Mouse (Mus musculus) liver, embryonic 15.5 days (tissue): ENCODE measurements around the gene Adamts14. TPM values are rescaled to one million over a fixed set of nuclear protein-coding genes. Genes with fewer than 3 reads are reported as not detected.

Experiments used
- ATAC-seq: fragments of 200-750 bp; cut with Nextera tagmentation; 2 replicates; pipeline ENCODE4 v1.8.0; 2017; ENCODE audit warnings: moderate number of reproducible peaks, mild to moderate bottlenecking, moderate library complexity; ENCODE audit not compliant: insufficient read depth
- H3K27ac ChIP-seq: fragments of 300-500 bp; sonication (generic); replicated peaks from 2 replicates; pipeline ENCODE4 v1.5.1; 2015; ENCODE audit warnings: mild to moderate bottlenecking, inconsistent platforms
- H3K27me3 ChIP-seq: fragments of 300-500 bp; sonication (generic); 2 replicates; pipeline ENCODE4 v1.6.1; 2015; ENCODE audit warnings: mild to moderate bottlenecking, inconsistent platforms
- H3K36me3 ChIP-seq: fragments of 300-500 bp; sonication (generic); replicated peaks from 2 replicates; pipeline ENCODE4 v1.6.1; 2015; ENCODE audit warnings: moderate library complexity, mild to moderate bottlenecking, inconsistent platforms
- H3K4me1 ChIP-seq: fragments of 300-500 bp; sonication (generic); replicated peaks from 2 replicates; pipeline ENCODE4 v1.6.1; 2015; ENCODE audit warnings: inconsistent platforms
- H3K4me2 ChIP-seq: fragments of 300-500 bp; sonication (generic); 2 replicates; pipeline ENCODE4 v1.6.1; 2015; ENCODE audit warnings: moderate library complexity, mild to moderate bottlenecking, inconsistent platforms
- H3K4me3 ChIP-seq: fragments of 300-500 bp; sonication (generic); replicated peaks from 2 replicates; pipeline ENCODE4 v1.5.1; 2015; ENCODE audit warnings: mild to moderate bottlenecking, inconsistent platforms
- H3K9ac ChIP-seq: fragments of 300-500 bp; sonication (generic); 2 replicates; pipeline ENCODE4 v1.6.1; 2015; ENCODE audit warnings: moderate library complexity, mild to moderate bottlenecking, inconsistent platforms
- H3K9me3 ChIP-seq: fragments of 300-500 bp; sonication (generic); replicated peaks from 2 replicates; pipeline ENCODE4 v1.6.1; 2016; ENCODE audit warnings: inconsistent platforms
- WGBS: fragments of 180-500 bp; shearing (Covaris S2); methylation state at CpG from one replicate; pipeline ENCODE4 v1.1.7; 2015; ENCODE audit warnings: mixed read lengths; ENCODE audit not compliant: insufficient replicate concordance; 5-methylcytosine and 5-hydroxymethylcytosine counted together
- polyA plus RNA-seq: library from polyadenylated mRNA; unstranded; fragments of >200 nt; fragmentation: Nextera tagmentation; extraction: Ambion mirVana; gene quantifications from 2 replicates; pipeline ENCODE4 v1.2.1, GENCODE M21; 2015

Gene Adamts14
- polyA plus RNA-seq, 1 experiment from 2014 or later = 0.29 TPM

DNA sequence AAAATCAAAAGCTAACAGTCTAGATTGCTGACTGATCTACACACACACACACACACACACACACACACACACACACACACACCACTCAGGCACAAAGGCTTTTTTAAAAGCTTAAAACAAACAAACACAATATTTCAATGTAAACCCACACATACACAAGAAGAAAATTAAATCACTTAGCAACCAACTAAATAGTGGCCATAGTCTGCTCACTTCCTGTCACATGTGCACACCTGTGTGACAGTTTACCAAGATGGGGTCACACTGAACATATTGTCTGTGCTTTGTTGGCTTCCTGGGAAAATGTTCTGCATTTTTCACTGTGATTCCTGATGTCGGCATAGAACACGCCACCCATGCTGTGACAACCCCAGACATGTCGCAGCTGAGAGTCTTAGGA is 41.5 kb downstream of the Adamts14 start:
- H3K4me2 ChIP-seq = no peak overlapping the region
- no peak for ATAC-seq
- no peak overlapping the region for H3K9ac ChIP-seq
- no peaks in the 10 kb centered on the region for H3K27me3 ChIP-seq
- no peaks in the 10 kb centered on the region for H3K9me3 ChIP-seq
- no peak overlapping the region for H3K27ac ChIP-seq
- no peak overlapping the region for H3K4me3 ChIP-seq
- WGBS = 70% methylated on average over 3 of the region's 3 CpGs
- H3K36me3 ChIP-seq = no peaks in the 10 kb centered on the region
- no peaks in the 10 kb centered on the region for H3K4me1 ChIP-seq

GRCm38 (mm10) chr10:61226784-61227396 is 46.3 kb downstream of the Adamts14 start:
- Histone ChIP-seq H3K36me3 (no peaks in the 10 kb centered on the region), H3K9ac (no peak overlapping the region), H3K27ac (no peak overlapping the region), H3K4me1 (no peaks in the 10 kb centered on the region), H3K4me3 (no peak overlapping the region), H3K27me3 (no peaks in the 10 kb centered on the region), H3K9me3 (no peaks in the 10 kb centered on the region), H3K4me2 (no peak overlapping the region)
- WGBS = 43% methylated on average over 4 of the region's 4 CpGs
- no peak for ATAC-seq

DNA sequence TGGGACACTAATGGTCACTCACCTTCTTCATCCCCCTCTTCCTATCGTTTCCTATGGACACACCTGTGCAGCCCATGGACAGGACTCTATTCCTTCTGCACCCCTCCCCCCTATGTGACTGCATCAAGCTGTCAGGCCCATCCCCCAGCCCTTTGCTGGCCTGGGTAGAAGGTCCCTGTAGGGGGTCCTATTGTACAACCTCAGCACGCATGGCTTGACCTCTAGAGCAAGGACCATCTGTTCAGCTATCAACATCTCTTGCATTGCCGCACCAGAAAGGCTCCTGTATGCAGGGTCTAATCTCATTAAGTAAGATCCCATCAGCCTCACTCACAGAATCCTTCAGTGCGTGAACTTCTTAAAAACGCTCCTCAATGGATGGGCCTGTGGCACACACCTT is 47.5 kb downstream of the Adamts14 start:
- Histone ChIP-seq H3K9me3 (no peaks in the 10 kb centered on the region), H3K4me1 (no peaks in the 10 kb centered on the region), H3K27me3 (no peaks in the 10 kb centered on the region), H3K9ac (no peak overlapping the region), H3K4me2 (no peak overlapping the region), H3K36me3 (no peaks in the 10 kb centered on the region), H3K27ac (no peak overlapping the region), H3K4me3 (no peak overlapping the region)
- no peak for ATAC-seq
- WGBS = 59% methylated on average over 5 of the region's 5 CpGs

GRCm38 (mm10) chr10:61219318-61219717 is 53.9 kb downstream of the Adamts14 start:
- H3K9ac ChIP-seq = no peak overlapping the region

DNA sequence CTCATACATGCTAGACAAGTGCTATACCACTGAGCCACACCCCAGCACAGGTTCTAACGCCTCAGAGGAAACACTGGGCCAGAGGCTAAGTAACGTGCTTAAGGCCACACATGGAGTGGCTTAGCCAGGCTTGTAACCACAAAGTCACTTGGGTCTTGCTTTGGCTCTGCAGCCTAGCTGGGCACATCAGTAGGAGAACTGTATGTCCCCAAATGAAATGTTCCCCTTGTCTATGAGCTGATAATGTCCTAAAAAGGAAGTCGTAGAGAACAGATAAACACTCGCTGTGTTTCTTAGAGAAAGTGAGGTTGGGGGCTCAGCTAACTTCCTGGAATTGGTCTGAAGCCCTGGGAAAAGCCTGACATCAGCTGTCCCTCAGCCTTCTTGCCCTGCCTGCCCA is 57.1 kb downstream of the Adamts14 start:
- Histone ChIP-seq H3K4me3 (no peak overlapping the region), H3K9ac (no peak overlapping the region), H3K4me2 (no peak overlapping the region), H3K4me1 (0 out of 2 replicates have a peak, but pooled peaks cover 2% of the 10 kb centered on the region), H3K36me3 (no peaks in the 10 kb centered on the region), H3K27me3 (peaks cover 15% of the 10 kb centered on the region), H3K9me3 (no peaks in the 10 kb centered on the region; the same call in 1 of the 2 replicates), H3K27ac (no peak overlapping the region)
- no peak for ATAC-seq
- 16% methylated on average over 4 of the region's 4 CpGs for WGBS

More at GRCm38 (mm10) chr10:61219318-61219717, 53.9 kb downstream of the Adamts14 start:
- H3K27me3 ChIP-seq = no peaks in the 10 kb centered on the region
- WGBS = 76% methylated on average over 4 of the region's 4 CpGs
- no peak overlapping the region for H3K4me2 ChIP-seq
- no peaks in the 10 kb centered on the region for H3K4me1 ChIP-seq
- no peak for ATAC-seq
- no peak overlapping the region for H3K4me3 ChIP-seq
- no peaks in the 10 kb centered on the region; the same call in 1 of the 2 replicates for H3K9me3 ChIP-seq
- no peaks in the 10 kb centered on the region for H3K36me3 ChIP-seq
- H3K27ac ChIP-seq = no peak overlapping the region

- peaks cover 15% of the 10 kb centered on the region for H3K27me3 ChIP-seq
These were observed 57.6 kb downstream of the Adamts14 start for GRCm38 (mm10) chr10:61215658-61216057.

GRCm38 (mm10) chr10:61212817-61213216 is 60.4 kb downstream of the Adamts14 start:
- 17% methylated on average over 11 of the region's 11 CpGs for WGBS
- H3K9ac ChIP-seq = no peak overlapping the region
- H3K9me3 ChIP-seq = no peaks in the 10 kb centered on the region
- H3K36me3 ChIP-seq = no peaks in the 10 kb centered on the region
- peaks cover 15% of the 10 kb centered on the region for H3K27me3 ChIP-seq
- no peak overlapping the region for H3K4me2 ChIP-seq
- H3K4me3 ChIP-seq = no peak overlapping the region
- peak; percentile 31; the same call in 1 of the 2 replicates for ATAC-seq
- H3K4me1 ChIP-seq = 0 out of 2 replicates have a peak, but pooled peaks cover 2% of the 10 kb centered on the region
- no peak overlapping the region for H3K27ac ChIP-seq

More at GRCm38 (mm10) chr10:61215658-61216057, 57.6 kb downstream of the Adamts14 start:
- H3K9me3 ChIP-seq = no peaks in the 10 kb centered on the region; the same call in 1 of the 2 replicates
- no peak overlapping the region for H3K4me2 ChIP-seq
- no peak overlapping the region for H3K9ac ChIP-seq
- WGBS = 84% methylated on average over 6 of the region's 6 CpGs
- H3K27ac ChIP-seq = no peak overlapping the region
- no peaks in the 10 kb centered on the region for H3K36me3 ChIP-seq
- H3K4me1 ChIP-seq = 0 out of 2 replicates have a peak, but pooled peaks cover 2% of the 10 kb centered on the region
- no peak for ATAC-seq
- no peak overlapping the region for H3K4me3 ChIP-seq

GRCm38 (mm10) chr10:61211743-61212142 is 61.5 kb downstream of the Adamts14 start:
- no peak overlapping the region for H3K9ac ChIP-seq
- peaks cover 15% of the 10 kb centered on the region for H3K27me3 ChIP-seq
- H3K4me1 ChIP-seq = 0 out of 2 replicates have a peak, but pooled peaks cover 2% of the 10 kb centered on the region
- no peak overlapping the region for H3K4me3 ChIP-seq
- no peaks in the 10 kb centered on the region for H3K9me3 ChIP-seq
- H3K27ac ChIP-seq = no peak overlapping the region
- 9% methylated on average over 13 of the region's 13 CpGs for WGBS
- no peak overlapping the region for H3K4me2 ChIP-seq
- no peak for ATAC-seq
- no peaks in the 10 kb centered on the region for H3K36me3 ChIP-seq

- 58% methylated on average over 4 of the region's 4 CpGs for WGBS
- no peak for ATAC-seq
- no peaks in the 10 kb centered on the region for H3K36me3 ChIP-seq
These were observed 62.1 kb downstream of the Adamts14 start for GRCm38 (mm10) chr10:61211105-61211504.

GRCm38 (mm10) chr10:61208114-61208684 is 65.0 kb downstream of the Adamts14 start:
- no peak for ATAC-seq
- 53% methylated on average over 9 of the region's 9 CpGs for WGBS
- no peak overlapping the region for H3K4me3 ChIP-seq

More at GRCm38 (mm10) chr10:61211105-61211504, 62.1 kb downstream of the Adamts14 start:
- 0 out of 2 replicates have a peak, but pooled peaks cover 2% of the 10 kb centered on the region for H3K4me1 ChIP-seq
- H3K4me3 ChIP-seq = no peak overlapping the region
- no peak overlapping the region for H3K9ac ChIP-seq
- peaks cover 15% of the 10 kb centered on the region for H3K27me3 ChIP-seq
- no peak overlapping the region for H3K27ac ChIP-seq
- no peaks in the 10 kb centered on the region for H3K9me3 ChIP-seq
- H3K4me2 ChIP-seq = no peak overlapping the region

GRCm38 (mm10) chr10:61203930-61204329 is 69.3 kb downstream of the Adamts14 start:
- Histone ChIP-seq H3K4me1 (0 out of 2 replicates have a peak, but pooled peaks cover 6% of the 10 kb centered on the region), H3K4me3 (no peak overlapping the region), H3K4me2 (no peak overlapping the region), H3K27ac (no peak overlapping the region), H3K9me3 (no peaks in the 10 kb centered on the region), H3K9ac (no peak overlapping the region), H3K27me3 (no peaks in the 10 kb centered on the region), H3K36me3 (no peaks in the 10 kb centered on the region)
- WGBS = 17% methylated on average over 3 of the region's 3 CpGs
- ATAC-seq = no peak

More at GRCm38 (mm10) chr10:61208114-61208684, 65.0 kb downstream of the Adamts14 start:
- Histone ChIP-seq H3K4me2 (no peak overlapping the region), H3K27me3 (peaks cover 9% of the 10 kb centered on the region), H3K36me3 (no peaks in the 10 kb centered on the region), H3K27ac (no peak overlapping the region), H3K4me1 (0 out of 2 replicates have a peak, but pooled peaks cover 2% of the 10 kb centered on the region), H3K9me3 (no peaks in the 10 kb centered on the region), H3K9ac (no peak overlapping the region)
